Mouse (Mus musculus): ENCODE results near the gene Lhfpl5. TPM values are rescaled to one million over a fixed set of nuclear protein-coding genes. Genes with fewer than 3 reads are reported as not detected.

Gene Lhfpl5
- polyA plus RNA-seq, 1 experiment from 2014 or later, result 18.1 TPM

DNA sequence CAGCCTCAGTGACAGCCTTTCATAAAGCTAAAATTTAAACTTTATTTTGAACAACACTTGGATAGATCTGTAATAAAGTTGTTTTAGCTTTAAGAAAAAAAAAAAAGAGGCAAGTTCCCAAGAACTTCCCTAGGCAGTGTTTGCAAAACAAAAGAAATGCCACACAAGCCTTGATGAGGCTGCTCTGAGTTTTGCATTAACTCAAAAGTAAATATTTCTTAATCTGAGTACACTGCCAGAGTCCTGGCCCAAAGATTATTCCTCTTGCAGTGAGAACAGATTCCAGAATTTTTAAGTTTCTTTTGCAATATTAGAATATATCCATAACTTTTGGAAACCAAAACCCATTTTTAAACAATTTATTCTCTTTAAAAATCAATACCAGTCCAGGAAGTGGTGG is 10.3 kb upstream of the Lhfpl5 start:
- Histone ChIP-seq H3K9ac (replicated peaks; ENCODE audit: low read depth, low read length) (no peak overlapping the region), H3K9me3 (ENCODE audit: control insufficient read depth, low read length) (no peaks in the 10 kb centered on the region), H3K27me3 (ENCODE audit: control insufficient read depth, insufficient read depth, low read length) (no peaks in the 10 kb centered on the region), H3K4me2 (ENCODE audit: low read depth, low read length) (no peak overlapping the region), H3K36me3 (ENCODE audit: control insufficient read depth, insufficient read depth, low read length) (no peaks in the 10 kb centered on the region), H3K27ac (ENCODE audit: low read depth, low read length) (no peak overlapping the region), H3K4me3 (ENCODE audit: low read depth, low read length) (no peak overlapping the region), H3K4me1 (ENCODE audit: control insufficient read depth, insufficient read depth, low read length) (no peaks in the 10 kb centered on the region)
- ATAC-seq (ENCODE audit: low read depth), result no peak

DNA sequence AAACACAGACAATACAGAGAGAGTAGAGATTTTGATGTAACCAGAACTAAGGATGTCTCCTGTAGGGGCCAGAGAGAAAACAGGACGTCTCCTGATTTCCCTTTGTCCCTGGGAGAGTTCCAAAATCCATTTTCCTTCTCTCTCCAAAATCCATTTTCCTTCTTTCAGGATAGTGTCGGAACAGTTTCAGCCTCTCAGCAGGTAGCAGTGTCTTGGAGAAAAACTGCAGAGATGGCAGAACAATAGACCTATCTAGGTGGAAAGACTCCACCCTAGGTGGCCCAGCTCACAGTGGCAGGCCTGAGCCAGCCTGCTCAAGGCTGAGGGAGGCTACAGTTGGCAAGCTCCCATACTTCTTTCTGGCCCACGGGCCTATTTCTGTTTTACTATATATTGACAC is 7.9 kb upstream of the Lhfpl5 start:
- no peaks in the 10 kb centered on the region for H3K9me3 ChIP-seq (ENCODE audit: control insufficient read depth, low read length)
- no peaks in the 10 kb centered on the region for H3K27me3 ChIP-seq (ENCODE audit: control insufficient read depth, insufficient read depth, low read length)
- no peak overlapping the region for H3K4me2 ChIP-seq (ENCODE audit: low read depth, low read length)
- H3K4me3 ChIP-seq (ENCODE audit: low read depth, low read length), result no peak overlapping the region
- H3K9ac ChIP-seq (replicated peaks; ENCODE audit: low read depth, low read length), result no peak overlapping the region
- no peak overlapping the region for H3K27ac ChIP-seq (ENCODE audit: low read depth, low read length)
- ATAC-seq (ENCODE audit: low read depth), result no peak
- H3K36me3 ChIP-seq (ENCODE audit: control insufficient read depth, insufficient read depth, low read length), result no peaks in the 10 kb centered on the region
- WGBS, result 34% methylated on average over 3 of the region's 3 CpGs
- no peaks in the 10 kb centered on the region for H3K4me1 ChIP-seq (ENCODE audit: control insufficient read depth, insufficient read depth, low read length)

DNA sequence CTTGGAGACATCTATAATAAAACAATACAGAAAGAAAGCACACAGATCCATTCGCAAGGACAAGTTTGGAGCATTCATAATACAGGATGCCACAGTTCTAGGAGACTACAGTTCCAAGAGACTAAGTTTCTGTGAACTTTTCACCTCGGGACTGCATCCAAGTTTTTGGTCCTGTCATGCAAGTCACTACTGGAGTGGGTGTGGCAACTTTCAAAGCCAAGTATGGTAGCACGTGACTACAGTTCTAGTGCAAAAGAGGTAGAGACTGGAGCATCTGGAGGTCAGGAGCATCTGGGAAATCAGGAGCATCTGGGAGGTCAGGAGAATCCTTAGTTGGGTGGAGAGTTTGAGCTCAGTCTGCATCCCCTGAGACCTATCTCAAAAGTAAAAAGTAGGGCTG is 3.6 kb upstream of the Lhfpl5 start:
- H3K27ac ChIP-seq (ENCODE audit: low read depth, low read length), result no peak overlapping the region
- no peak overlapping the region for H3K9ac ChIP-seq (replicated peaks; ENCODE audit: low read depth, low read length)
- no peaks in the 10 kb centered on the region for H3K36me3 ChIP-seq (ENCODE audit: control insufficient read depth, insufficient read depth, low read length)
- no peak overlapping the region for H3K4me2 ChIP-seq (ENCODE audit: low read depth, low read length)
- WGBS, result 84% methylated on average over 3 of the region's 3 CpGs
- no peak overlapping the region for H3K4me3 ChIP-seq (ENCODE audit: low read depth, low read length)
- no peak for ATAC-seq (ENCODE audit: low read depth)
- H3K27me3 ChIP-seq (ENCODE audit: control insufficient read depth, insufficient read depth, low read length), result no peaks in the 10 kb centered on the region
- H3K9me3 ChIP-seq (ENCODE audit: control insufficient read depth, low read length), result no peaks in the 10 kb centered on the region
- peaks cover 6% of the 10 kb centered on the region; the same call in 1 of the 2 replicates for H3K4me1 ChIP-seq (ENCODE audit: control insufficient read depth, insufficient read depth, low read length)

DNA sequence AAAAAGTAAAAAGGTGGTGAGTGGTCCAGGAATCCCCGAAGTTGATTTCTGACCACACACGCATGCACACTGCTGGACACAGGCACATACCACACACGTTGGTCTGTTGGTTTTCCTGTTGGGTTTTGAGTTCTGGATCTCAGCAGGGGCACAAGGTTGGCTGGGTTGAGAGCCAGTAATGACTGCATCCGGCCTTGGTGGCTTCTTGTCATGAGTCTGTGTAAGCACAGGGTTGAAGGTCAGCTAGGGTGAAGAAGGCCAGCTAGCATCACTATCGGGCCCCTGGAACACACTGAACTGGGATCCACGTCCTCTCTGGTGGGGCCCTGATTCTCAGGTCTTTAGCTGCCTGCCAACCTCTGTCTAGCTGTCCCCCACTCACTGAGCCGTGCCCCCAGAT is 2.9 kb upstream of the Lhfpl5 start:
- no peak overlapping the region for H3K4me2 ChIP-seq (ENCODE audit: low read depth, low read length)
- H3K4me3 ChIP-seq (ENCODE audit: low read depth, low read length), result no peak overlapping the region
- H3K27ac ChIP-seq (ENCODE audit: low read depth, low read length), result no peak overlapping the region
- no peaks in the 10 kb centered on the region for H3K36me3 ChIP-seq (ENCODE audit: control insufficient read depth, insufficient read depth, low read length)
- H3K4me1 ChIP-seq (ENCODE audit: control insufficient read depth, insufficient read depth, low read length), result peaks cover 6% of the 10 kb centered on the region; the same call in 1 of the 2 replicates
- H3K9me3 ChIP-seq (ENCODE audit: control insufficient read depth, low read length), result no peaks in the 10 kb centered on the region
- no peaks in the 10 kb centered on the region for H3K27me3 ChIP-seq (ENCODE audit: control insufficient read depth, insufficient read depth, low read length)
- H3K9ac ChIP-seq (replicated peaks; ENCODE audit: low read depth, low read length), result no peak overlapping the region
- WGBS, result 82% methylated on average over 7 of the region's 7 CpGs
- ATAC-seq (ENCODE audit: low read depth), result no peak

DNA sequence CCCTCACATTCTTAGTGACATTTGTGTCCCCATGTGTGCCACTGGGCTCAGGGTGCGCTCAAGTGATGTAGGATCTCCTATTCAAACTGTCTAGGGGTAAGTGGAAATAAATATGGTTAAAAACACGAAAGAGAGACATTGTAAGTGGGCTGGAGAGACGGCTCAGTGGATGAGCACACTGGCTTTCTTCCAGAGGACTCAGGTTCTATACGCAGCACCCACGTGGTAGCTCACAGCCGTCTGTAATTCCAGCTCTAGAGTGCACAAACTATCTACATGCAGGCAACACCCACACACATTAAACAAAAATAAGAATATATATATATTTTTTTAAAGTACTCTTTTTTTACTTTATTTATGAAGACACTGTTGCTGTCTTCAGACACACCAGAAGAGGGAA is 2.5 kb upstream of the Lhfpl5 start:
- no peaks in the 10 kb centered on the region for H3K27me3 ChIP-seq (ENCODE audit: control insufficient read depth, insufficient read depth, low read length)
- H3K4me2 ChIP-seq (ENCODE audit: low read depth, low read length), result no peak overlapping the region
- H3K9ac ChIP-seq (replicated peaks; ENCODE audit: low read depth, low read length), result no peak overlapping the region
- 86% methylated on average over 6 of the region's 6 CpGs for WGBS
- H3K36me3 ChIP-seq (ENCODE audit: control insufficient read depth, insufficient read depth, low read length), result no peaks in the 10 kb centered on the region
- ATAC-seq (ENCODE audit: low read depth), result no peak
- no peak overlapping the region for H3K27ac ChIP-seq (ENCODE audit: low read depth, low read length)
- no peak overlapping the region for H3K4me3 ChIP-seq (ENCODE audit: low read depth, low read length)
- peaks cover 6% of the 10 kb centered on the region; the same call in 1 of the 2 replicates for H3K4me1 ChIP-seq (ENCODE audit: control insufficient read depth, insufficient read depth, low read length)
- no peaks in the 10 kb centered on the region for H3K9me3 ChIP-seq (ENCODE audit: control insufficient read depth, low read length)

DNA sequence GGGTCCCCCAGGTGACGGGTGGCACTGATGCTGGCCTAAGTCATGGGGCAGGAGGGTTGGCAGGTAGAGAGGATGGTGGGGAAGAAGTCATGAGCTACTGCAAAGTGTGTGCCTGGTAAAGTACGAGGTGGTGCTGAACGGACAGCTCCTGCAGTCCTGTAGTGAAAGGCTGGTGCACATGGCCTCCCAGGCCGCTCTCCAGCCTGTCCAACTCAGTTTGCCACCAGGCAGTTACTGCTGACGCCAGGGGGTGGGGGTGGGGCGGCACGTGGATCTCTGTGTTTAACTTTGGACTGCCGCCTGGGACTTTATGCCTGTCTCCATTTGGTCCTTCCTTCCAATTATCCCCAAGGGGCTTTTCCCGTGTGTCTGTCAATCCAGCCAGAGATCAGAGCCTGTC is 5.0 kb downstream of the Lhfpl5 start:
- Histone ChIP-seq H3K9ac (replicated peaks; ENCODE audit: low read depth, low read length) (no peak overlapping the region), H3K4me2 (ENCODE audit: low read depth, low read length) (no peak overlapping the region), H3K36me3 (ENCODE audit: control insufficient read depth, insufficient read depth, low read length) (no peaks in the 10 kb centered on the region), H3K9me3 (ENCODE audit: control insufficient read depth, low read length) (no peaks in the 10 kb centered on the region), H3K4me1 (ENCODE audit: control insufficient read depth, insufficient read depth, low read length) (peaks cover 5% of the 10 kb centered on the region; the same call in 1 of the 2 replicates), H3K27me3 (ENCODE audit: control insufficient read depth, insufficient read depth, low read length) (no peaks in the 10 kb centered on the region), H3K27ac (ENCODE audit: low read depth, low read length) (no peak overlapping the region), H3K4me3 (ENCODE audit: low read depth, low read length) (no peak overlapping the region)
- ATAC-seq (ENCODE audit: low read depth), result no peak
- WGBS, result 3% methylated on average over 9 of the region's 9 CpGs

DNA sequence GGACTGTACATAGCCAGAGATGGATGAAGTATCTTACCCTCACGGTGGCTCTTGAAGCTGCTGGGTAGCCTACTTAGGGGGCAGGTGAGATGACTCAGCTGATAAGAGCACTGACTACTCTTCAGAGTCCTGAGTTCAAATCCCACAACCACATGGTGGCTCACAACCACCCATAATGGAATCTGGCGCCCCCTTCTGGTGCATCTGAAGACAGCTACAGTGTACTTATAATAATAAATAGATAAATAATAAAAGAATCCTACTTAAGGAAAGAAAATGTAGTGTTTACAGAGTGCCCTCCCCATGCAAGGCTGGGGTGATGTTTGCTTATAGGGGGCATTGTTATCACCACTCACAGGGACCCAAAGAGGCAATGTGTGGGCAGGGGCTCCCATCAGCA is 5.6 kb downstream of the Lhfpl5 start:
- no peaks in the 10 kb centered on the region for H3K27me3 ChIP-seq (ENCODE audit: control insufficient read depth, insufficient read depth, low read length)
- H3K36me3 ChIP-seq (ENCODE audit: control insufficient read depth, insufficient read depth, low read length), result no peaks in the 10 kb centered on the region
- H3K9me3 ChIP-seq (ENCODE audit: control insufficient read depth, low read length), result no peaks in the 10 kb centered on the region
- H3K4me1 ChIP-seq (ENCODE audit: control insufficient read depth, insufficient read depth, low read length), result no peaks in the 10 kb centered on the region; the same call in 1 of the 2 replicates
- WGBS, result 61% methylated on average over 2 of the region's 2 CpGs
- no peak for ATAC-seq (ENCODE audit: low read depth)
- H3K9ac ChIP-seq (replicated peaks; ENCODE audit: low read depth, low read length), result no peak overlapping the region
- H3K27ac ChIP-seq (ENCODE audit: low read depth, low read length), result no peak overlapping the region
- H3K4me3 ChIP-seq (ENCODE audit: low read depth, low read length), result no peak overlapping the region
- H3K4me2 ChIP-seq (ENCODE audit: low read depth, low read length), result no peak overlapping the region

DNA sequence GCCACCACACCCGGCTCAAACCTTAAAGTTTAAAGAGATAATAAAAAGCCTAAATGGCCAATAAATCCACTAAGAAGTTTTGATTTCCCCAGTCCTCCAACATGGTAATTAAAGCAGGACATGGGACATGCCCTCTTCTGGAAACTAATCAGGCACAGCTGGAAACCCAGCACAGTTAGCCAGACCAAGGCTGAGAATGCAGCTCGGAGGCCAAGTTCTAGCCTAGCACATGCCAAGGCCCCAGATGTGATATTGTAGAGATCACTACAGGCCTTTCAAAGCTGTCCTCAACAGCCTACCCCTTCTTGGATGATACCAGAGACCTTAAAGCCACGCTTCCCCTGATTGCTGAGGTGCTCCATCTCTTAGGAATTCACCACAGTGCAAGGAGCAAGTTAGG is 11.1 kb downstream of the Lhfpl5 start:
- WGBS, result 90% methylated on average over 3 of the region's 3 CpGs
- Histone ChIP-seq H3K9me3 (ENCODE audit: control insufficient read depth, low read length) (no peaks in the 10 kb centered on the region), H3K4me2 (ENCODE audit: low read depth, low read length) (no peak overlapping the region), H3K9ac (replicated peaks; ENCODE audit: low read depth, low read length) (no peak overlapping the region), H3K4me1 (ENCODE audit: control insufficient read depth, insufficient read depth, low read length) (no peaks in the 10 kb centered on the region), H3K4me3 (ENCODE audit: low read depth, low read length) (no peak overlapping the region), H3K27me3 (ENCODE audit: control insufficient read depth, insufficient read depth, low read length) (no peaks in the 10 kb centered on the region), H3K36me3 (ENCODE audit: control insufficient read depth, insufficient read depth, low read length) (peaks cover 31% of the 10 kb centered on the region), H3K27ac (ENCODE audit: low read depth, low read length) (no peak overlapping the region)
- ATAC-seq (ENCODE audit: low read depth), result no peak

DNA sequence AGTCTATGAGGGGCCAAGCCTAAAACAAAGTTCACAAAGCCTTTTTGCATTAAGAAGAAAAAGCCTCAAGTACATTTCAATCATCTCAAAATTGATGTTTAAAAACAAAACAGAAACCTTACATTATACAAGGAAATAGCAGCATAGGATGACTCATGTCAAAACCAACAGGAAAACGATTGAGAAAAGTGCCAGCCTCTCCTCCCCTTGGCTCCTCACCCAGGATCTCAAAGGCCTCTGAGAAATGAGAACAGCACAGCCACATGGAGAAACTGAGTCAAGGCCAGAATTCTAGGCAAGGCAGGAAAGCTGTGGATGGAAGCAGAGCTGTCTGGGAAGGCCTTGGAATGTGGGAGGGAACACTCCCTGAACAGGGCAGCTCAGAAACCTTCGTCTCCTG is 13.2 kb downstream of the Lhfpl5 start:
- Histone ChIP-seq H3K9me3 (ENCODE audit: control insufficient read depth, low read length) (no peaks in the 10 kb centered on the region), H3K9ac (replicated peaks; ENCODE audit: low read depth, low read length) (no peak overlapping the region), H3K4me3 (ENCODE audit: low read depth, low read length) (no peak overlapping the region), H3K4me1 (ENCODE audit: control insufficient read depth, insufficient read depth, low read length) (no peaks in the 10 kb centered on the region), H3K27me3 (ENCODE audit: control insufficient read depth, insufficient read depth, low read length) (no peaks in the 10 kb centered on the region), H3K27ac (ENCODE audit: low read depth, low read length) (no peak overlapping the region), H3K4me2 (ENCODE audit: low read depth, low read length) (no peak overlapping the region), H3K36me3 (ENCODE audit: control insufficient read depth, insufficient read depth, low read length) (peaks cover 50% of the 10 kb centered on the region)
- WGBS, result 80% methylated on average over 2 of the region's 2 CpGs
- ATAC-seq (ENCODE audit: low read depth), result no peak

DNA sequence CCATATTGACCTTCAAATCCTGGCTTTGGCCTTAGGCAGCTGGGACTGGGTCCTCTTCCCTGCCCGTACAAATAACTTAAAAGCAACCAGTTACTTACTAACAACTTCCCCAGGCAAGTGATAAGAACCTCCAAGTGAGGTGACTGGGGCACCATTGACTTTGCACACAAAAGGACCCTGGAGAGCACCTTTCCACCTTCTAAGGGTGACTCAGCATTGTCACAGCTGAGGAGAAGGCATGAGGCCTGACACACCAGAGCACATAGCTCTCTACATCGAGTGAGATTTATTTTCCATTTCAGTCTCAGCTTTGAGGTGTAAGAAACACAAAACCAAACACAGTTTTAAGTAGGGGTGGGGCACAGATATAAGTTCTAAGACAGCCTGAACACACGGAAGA is 15.2 kb downstream of the Lhfpl5 start:
- no peak for ATAC-seq (ENCODE audit: low read depth)
- no peak overlapping the region for H3K27ac ChIP-seq (ENCODE audit: low read depth, low read length)
- H3K4me3 ChIP-seq (ENCODE audit: low read depth, low read length), result no peak overlapping the region
- no peaks in the 10 kb centered on the region for H3K4me1 ChIP-seq (ENCODE audit: control insufficient read depth, insufficient read depth, low read length)
- H3K36me3 ChIP-seq (ENCODE audit: control insufficient read depth, insufficient read depth, low read length), result peaks cover 56% of the 10 kb centered on the region
- WGBS, result 93% methylated on average over 3 of the region's 3 CpGs
- H3K27me3 ChIP-seq (ENCODE audit: control insufficient read depth, insufficient read depth, low read length), result no peaks in the 10 kb centered on the region
- H3K9me3 ChIP-seq (ENCODE audit: control insufficient read depth, low read length), result no peaks in the 10 kb centered on the region
- H3K4me2 ChIP-seq (ENCODE audit: low read depth, low read length), result no peak overlapping the region
- no peak overlapping the region for H3K9ac ChIP-seq (replicated peaks; ENCODE audit: low read depth, low read length)

Data from neural tube, embryonic 14.5 days (tissue).